Mouse (Mus musculus) neural tube, embryonic 15.5 days (tissue): ENCODE data around the gene Slf2. TPM values are rescaled to one million over a fixed set of nuclear protein-coding genes. Genes with fewer than 3 reads are reported as not detected.
A peak's percentile ranks its signal among the peaks of the same experiment; 100 is the strongest.

Experiments
- ATAC-seq: fragments of 200-750 bp; cut with Nextera tagmentation; 2 replicates; pipeline ENCODE4 v1.8.0; 2017; ENCODE audit warnings: mild to moderate bottlenecking, moderate TSS enrichment, moderate library complexity; ENCODE audit not compliant: low FRiP score
- H3K27ac ChIP-seq: fragments of 300-500 bp; sonication (generic); replicated peaks from 2 replicates; pipeline ENCODE4 v1.5.1; 2015; ENCODE audit warnings: mild to moderate bottlenecking, inconsistent platforms
- H3K27me3 ChIP-seq: fragments of 300-500 bp; sonication (generic); replicated peaks from 2 replicates; pipeline ENCODE4 v1.6.1; 2015; ENCODE audit warnings: inconsistent platforms
- H3K36me3 ChIP-seq: fragments of 300-500 bp; sonication (generic); 2 replicates; pipeline ENCODE4 v1.6.1; 2015; ENCODE audit warnings: inconsistent platforms
- H3K4me1 ChIP-seq: fragments of 300-500 bp; sonication (generic); 2 replicates; pipeline ENCODE4 v1.6.1; 2015; ENCODE audit warnings: inconsistent platforms
- H3K4me2 ChIP-seq: fragments of 300-500 bp; sonication (generic); 2 replicates; pipeline ENCODE4 v1.6.1; 2015; ENCODE audit warnings: inconsistent platforms, mild to moderate bottlenecking, moderate library complexity
- H3K4me3 ChIP-seq: fragments of 300-500 bp; sonication (generic); replicated peaks from 2 replicates; pipeline ENCODE4 v1.5.1; 2015; ENCODE audit warnings: mild to moderate bottlenecking, inconsistent platforms
- H3K9ac ChIP-seq: fragments of 300-500 bp; sonication (generic); replicated peaks from 2 replicates; pipeline ENCODE4 v1.6.1; 2015; ENCODE audit warnings: mild to moderate bottlenecking, inconsistent platforms
- H3K9me3 ChIP-seq: fragments of 300-500 bp; sonication (generic); replicated peaks from 2 replicates; pipeline ENCODE4 v1.6.1; 2016; ENCODE audit warnings: inconsistent platforms
- WGBS: fragments of 180-500 bp; shearing (Covaris S2); methylation state at CpG from one replicate; pipeline ENCODE4 v1.1.7; 2015; ENCODE audit warnings: mixed read lengths; 5-methylcytosine and 5-hydroxymethylcytosine counted together
- polyA plus RNA-seq: library from polyadenylated mRNA; unstranded; fragments of >200 nt; fragmentation: Nextera tagmentation; extraction: Ambion mirVana; gene quantifications from 2 replicates; pipeline ENCODE4 v1.2.1, GENCODE M21; 2015

Slf2 gene
- polyA plus RNA-seq, 1 experiment from 2014 or later = 28.4 TPM

GRCm38 (mm10) chr19:45014981-45015402 lies 84.0 kb downstream of the Slf2 start:
- Histone ChIP-seq H3K9ac (peak overlapping the region; percentile 33), H3K4me3 (peak overlapping the region; percentile 57), H3K27me3 (0 out of 2 replicates have a peak, but pooled peaks cover 3% of the 10 kb centered on the region), H3K9me3 (no peaks in the 10 kb centered on the region), H3K27ac (peak overlapping the region; percentile 94), H3K4me1 (peaks cover 54% of the 10 kb centered on the region), H3K4me2 (peak overlapping the region; percentile 82), H3K36me3 (peaks cover 22% of the 10 kb centered on the region)
- 0% methylated on average over 24 of the region's 25 CpGs for WGBS
- ATAC-seq = no peak

- 0 out of 2 replicates have a peak, but pooled peaks cover 3% of the 10 kb centered on the region for H3K27me3 ChIP-seq
- no peaks in the 10 kb centered on the region for H3K9me3 ChIP-seq
- H3K36me3 ChIP-seq = peaks cover 15% of the 10 kb centered on the region
- peak overlapping the region; percentile 57 for H3K4me3 ChIP-seq
- H3K4me1 ChIP-seq = peaks cover 61% of the 10 kb centered on the region
- H3K9ac ChIP-seq = peak overlapping the region; percentile 33
- under 1% methylated on average over 33 of the region's 34 CpGs for WGBS
- 0 out of 2 replicates have a peak, but pooled peaks have one; percentile 6 for ATAC-seq
- H3K27ac ChIP-seq = peak overlapping the region; percentile 94
- peak overlapping the region; percentile 82 for H3K4me2 ChIP-seq
These were observed 84.7 kb downstream of the Slf2 start for GRCm38 (mm10) chr19:45015518-45016281.

- peak overlapping the region; percentile 82 for H3K4me2 ChIP-seq
- peak overlapping the region; percentile 57 for H3K4me3 ChIP-seq
- no peaks in the 10 kb centered on the region for H3K9me3 ChIP-seq
- H3K36me3 ChIP-seq = peaks cover 7% of the 10 kb centered on the region
- H3K9ac ChIP-seq = peak overlapping the region; percentile 69; the same call in 1 of the 2 replicates
- H3K27ac ChIP-seq = peak overlapping the region; percentile 94
- WGBS = under 1% methylated on average over 17 of the region's 18 CpGs
- H3K27me3 ChIP-seq = 0 out of 2 replicates have a peak, but pooled peaks cover 3% of the 10 kb centered on the region
- H3K4me1 ChIP-seq = peaks cover 69% of the 10 kb centered on the region
- ATAC-seq = peak; percentile 13
These were observed 85.6 kb downstream of the Slf2 start for GRCm38 (mm10) chr19:45016341-45017215.

- H3K36me3 ChIP-seq = peaks cover 3% of the 10 kb centered on the region; the same call in 1 of the 2 replicates
- ATAC-seq = peak; percentile 61
- 0% methylated on average over 15 of the region's 27 CpGs for WGBS
These were observed 86.3 kb downstream of the Slf2 start for GRCm38 (mm10) chr19:45017216-45017771.

GRCm38 (mm10) chr19:45017909-45018308 lies 87.0 kb downstream of the Slf2 start:
- ATAC-seq = peak; percentile 77
- peaks cover 65% of the 10 kb centered on the region for H3K4me1 ChIP-seq
- WGBS = under 1% methylated on average over 46 of the region's 48 CpGs

More at GRCm38 (mm10) chr19:45017216-45017771, 86.3 kb downstream of the Slf2 start:
- Histone ChIP-seq H3K4me1 (peaks cover 71% of the 10 kb centered on the region), H3K9ac (peak overlapping the region; percentile 69), H3K27me3 (0 out of 2 replicates have a peak, but pooled peaks cover 3% of the 10 kb centered on the region), H3K4me3 (peak overlapping the region; percentile 57), H3K4me2 (peak overlapping the region; percentile 82), H3K27ac (peak overlapping the region; percentile 94), H3K9me3 (no peaks in the 10 kb centered on the region)

GRCm38 (mm10) chr19:45018351-45018831 lies 87.4 kb downstream of the Slf2 start:
- Histone ChIP-seq H3K9me3 (no peaks in the 10 kb centered on the region), H3K4me3 (peak overlapping the region; percentile 57), H3K9ac (peak overlapping the region; percentile 69), H3K4me2 (peak overlapping the region; percentile 82), H3K36me3 (0 out of 2 replicates have a peak, but pooled peaks cover 2% of the 10 kb centered on the region), H3K27ac (peak overlapping the region; percentile 94), H3K4me1 (peaks cover 64% of the 10 kb centered on the region), H3K27me3 (0 out of 2 replicates have a peak, but pooled peaks cover 3% of the 10 kb centered on the region)
- WGBS = 0% methylated on average over 11 of the region's 13 CpGs
- no peak for ATAC-seq

More at GRCm38 (mm10) chr19:45017909-45018308, 87.0 kb downstream of the Slf2 start:
- peak overlapping the region; percentile 82 for H3K4me2 ChIP-seq
- peak overlapping the region; percentile 94 for H3K27ac ChIP-seq
- peak overlapping the region; percentile 69 for H3K9ac ChIP-seq
- peaks cover 2% of the 10 kb centered on the region; the same call in 1 of the 2 replicates for H3K36me3 ChIP-seq
- H3K9me3 ChIP-seq = no peaks in the 10 kb centered on the region
- H3K4me3 ChIP-seq = peak overlapping the region; percentile 57
- 0 out of 2 replicates have a peak, but pooled peaks cover 3% of the 10 kb centered on the region for H3K27me3 ChIP-seq

GRCm38 (mm10) chr19:45020348-45020747 lies 89.4 kb downstream of the Slf2 start:
- Histone ChIP-seq H3K27me3 (no peaks in the 10 kb centered on the region), H3K27ac (no peak overlapping the region), H3K36me3 (peaks cover 16% of the 10 kb centered on the region), H3K9ac (no peak overlapping the region), H3K9me3 (no peaks in the 10 kb centered on the region), H3K4me3 (no peak overlapping the region), H3K4me2 (peak overlapping the region; percentile 13; the same call in 1 of the 2 replicates), H3K4me1 (peaks cover 57% of the 10 kb centered on the region)
- no peak for ATAC-seq
- 64% methylated on average over 6 of the region's 6 CpGs for WGBS

GRCm38 (mm10) chr19:45021362-45021761 lies 90.4 kb downstream of the Slf2 start:
- no peak overlapping the region for H3K9ac ChIP-seq
- no peaks in the 10 kb centered on the region for H3K27me3 ChIP-seq
- 91% methylated on average over 15 of the region's 15 CpGs for WGBS
- peaks cover 47% of the 10 kb centered on the region for H3K4me1 ChIP-seq
- ATAC-seq = no peak
- H3K4me2 ChIP-seq = no peak overlapping the region
- no peaks in the 10 kb centered on the region for H3K9me3 ChIP-seq
- H3K27ac ChIP-seq = no peak overlapping the region
- H3K36me3 ChIP-seq = peaks cover 26% of the 10 kb centered on the region
- no peak overlapping the region for H3K4me3 ChIP-seq

- ATAC-seq = no peak
- 87% methylated on average over 11 of the region's 11 CpGs for WGBS
- H3K4me2 ChIP-seq = no peak overlapping the region
- peaks cover 35% of the 10 kb centered on the region for H3K36me3 ChIP-seq
- peaks cover 34% of the 10 kb centered on the region for H3K4me1 ChIP-seq
- no peak overlapping the region for H3K27ac ChIP-seq
- H3K27me3 ChIP-seq = no peaks in the 10 kb centered on the region
- no peak overlapping the region for H3K9ac ChIP-seq
- no peak overlapping the region for H3K4me3 ChIP-seq
- no peaks in the 10 kb centered on the region for H3K9me3 ChIP-seq
These were observed 93.0 kb downstream of the Slf2 start for GRCm38 (mm10) chr19:45023993-45024392.

GRCm38 (mm10) chr19:45024775-45025174 lies 93.8 kb downstream of the Slf2 start:
- ATAC-seq = no peak
- H3K9me3 ChIP-seq = no peaks in the 10 kb centered on the region
- no peak overlapping the region for H3K4me2 ChIP-seq
- WGBS = 88% methylated on average over 20 of the region's 20 CpGs
- H3K4me1 ChIP-seq = peaks cover 27% of the 10 kb centered on the region
- no peaks in the 10 kb centered on the region for H3K27me3 ChIP-seq
- no peak overlapping the region for H3K4me3 ChIP-seq
- no peak overlapping the region for H3K27ac ChIP-seq
- no peak overlapping the region for H3K9ac ChIP-seq
- H3K36me3 ChIP-seq = peaks cover 35% of the 10 kb centered on the region
